Mouse (Mus musculus) adipocyte (in vitro differentiated cells): ENCODE measurements around the gene Cfap45.
A peak's percentile ranks its signal among the peaks of the same experiment; 100 is the strongest.

ENCODE experiments used
- DNase-seq: peaks from one replicate; pipeline ENCODE4 v3.0.0-alpha.2; 2016; ENCODE audit warnings: low spot score

The Cfap45 gene

GRCm38 (mm10) chr1:172562641-172563464, 42.3 kb downstream of the Cfap45 start:
- DNase-seq, result no peak

DNA sequence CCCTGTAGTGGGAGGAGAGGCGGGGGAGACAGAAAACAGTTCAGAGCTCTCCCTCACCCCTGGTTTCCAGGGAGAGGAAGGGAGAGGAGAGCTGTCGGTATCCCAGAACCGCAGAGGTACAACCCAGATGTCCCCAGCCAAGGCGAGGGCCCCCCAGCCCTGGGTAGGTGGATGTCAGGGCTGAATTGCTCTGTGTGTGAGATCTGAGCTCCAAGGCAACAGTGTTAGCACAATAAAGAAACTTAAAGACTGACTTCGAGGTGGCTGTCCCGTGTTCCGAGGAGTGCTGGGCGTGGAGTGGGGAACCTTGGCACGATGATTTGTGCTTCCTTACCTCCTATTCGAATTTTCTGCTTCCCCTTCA, 42.8 kb downstream of the Cfap45 start:
- no peak for DNase-seq

- no peak for DNase-seq
Measured at GRCm38 (mm10) chr1:172566131-172566530, 45.5 kb downstream of the Cfap45 start.

- DNase-seq, result no peak
Measured at GRCm38 (mm10) chr1:172567758-172568157, 47.2 kb downstream of the Cfap45 start.

GRCm38 (mm10) chr1:172580116-172580515, 59.5 kb downstream of the Cfap45 start:
- peak; percentile 41 for DNase-seq

- no peak for DNase-seq
Measured at GRCm38 (mm10) chr1:172582436-172582835, 61.8 kb downstream of the Cfap45 start.

- DNase-seq, result no peak
Measured at GRCm38 (mm10) chr1:172584271-172584670, 63.7 kb downstream of the Cfap45 start.

- DNase-seq, result no peak
Measured at GRCm38 (mm10) chr1:172585026-172585425, 64.4 kb downstream of the Cfap45 start.

- no peak for DNase-seq
Measured at GRCm38 (mm10) chr1:172585612-172586567, 65.3 kb downstream of the Cfap45 start.

DNA sequence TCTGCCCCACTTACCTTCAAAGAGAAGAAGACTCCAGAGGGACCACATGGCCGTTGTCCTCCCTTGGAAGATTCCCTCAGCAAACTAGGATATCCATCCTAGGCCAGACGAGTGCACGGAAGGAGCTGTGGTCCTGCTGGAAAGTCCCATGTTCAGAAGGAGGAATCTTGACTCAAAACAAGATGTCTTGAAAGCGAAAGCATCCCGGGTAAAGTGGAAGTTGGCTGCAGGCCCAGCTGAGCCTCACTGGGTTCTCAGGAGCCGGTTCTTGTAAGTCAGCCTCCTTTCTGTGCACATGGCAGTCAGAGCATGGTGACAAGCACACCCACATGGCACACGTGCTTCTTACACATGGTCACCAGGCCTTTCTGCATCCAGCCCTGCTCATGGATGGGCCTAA, 69.8 kb downstream of the Cfap45 start, which contains the start of gene Slamf8:
Slamf8 (minus strand) TSS at position 184 of the 400 bp plus-strand sequence.
- DNase-seq, result peak; percentile 21

GRCm38 (mm10) chr1:172593321-172593720, 72.7 kb downstream of the Cfap45 start:
- no peak for DNase-seq

GRCm38 (mm10) chr1:172593956-172594355, 73.4 kb downstream of the Cfap45 start:
- DNase-seq, result no peak

DNA sequence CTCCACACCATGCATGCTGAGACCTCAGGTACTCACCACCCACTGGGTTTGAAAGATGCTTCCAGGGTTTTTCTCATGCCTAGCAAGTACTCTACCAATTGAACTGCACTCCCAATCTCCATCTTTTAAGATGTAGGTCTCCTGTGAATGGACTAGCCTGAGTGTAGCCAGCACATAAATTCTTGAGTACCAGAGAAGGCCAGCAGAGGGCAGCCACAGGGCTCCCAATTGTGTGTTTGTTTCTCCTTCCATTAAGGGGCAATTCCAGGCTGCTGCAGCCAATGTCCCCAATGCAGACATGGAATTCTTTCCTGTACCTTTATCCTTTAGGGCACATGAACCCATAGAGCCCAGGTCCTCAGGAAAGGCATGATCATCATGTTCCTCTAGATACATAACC, 73.9 kb downstream of the Cfap45 start:
- DNase-seq, result peak; percentile 20
